Mouse (Mus musculus) 416B (cell line): ENCODE data around the gene Tgfbi.

Experiments
- DNase-seq: peaks from one replicate; pipeline ENCODE4 v3.0.0; 2011; ENCODE audit warnings: low read depth

The Tgfbi gene

GRCm38 (mm10) chr13:56634920-56635319 lies 25.6 kb downstream of the Tgfbi start:
- no peak for DNase-seq

GRCm38 (mm10) chr13:56637027-56637426 lies 27.7 kb downstream of the Tgfbi start:
- no peak for DNase-seq

- peak; percentile 40 for DNase-seq
Observed at GRCm38 (mm10) chr13:56641746-56642145, 32.4 kb downstream of the Tgfbi start.

GRCm38 (mm10) chr13:56644031-56644430 lies 34.7 kb downstream of the Tgfbi start:
- no peak for DNase-seq

GRCm38 (mm10) chr13:56645744-56646143 lies 36.4 kb downstream of the Tgfbi start:
- DNase-seq: no peak

GRCm38 (mm10) chr13:56647597-56648405 lies 38.5 kb downstream of the Tgfbi start:
- DNase-seq: no peak

GRCm38 (mm10) chr13:56650020-56650419 lies 40.7 kb downstream of the Tgfbi start:
- DNase-seq: no peak

- no peak for DNase-seq
Observed at GRCm38 (mm10) chr13:56652381-56652780, 43.1 kb downstream of the Tgfbi start.

- DNase-seq: peak; percentile 6
Observed at GRCm38 (mm10) chr13:56654176-56654575, 44.9 kb downstream of the Tgfbi start.

- DNase-seq: peak; percentile 67
Observed at GRCm38 (mm10) chr13:56657946-56658512, 48.7 kb downstream of the Tgfbi start.

GRCm38 (mm10) chr13:56658931-56659330 lies 49.6 kb downstream of the Tgfbi start:
- no peak for DNase-seq

- peak; percentile 49 for DNase-seq
Observed at GRCm38 (mm10) chr13:56661914-56662621, 52.7 kb downstream of the Tgfbi start.

GRCm38 (mm10) chr13:56664256-56665170 lies 55.2 kb downstream of the Tgfbi start:
- DNase-seq: no peak

- DNase-seq: no peak
Observed at GRCm38 (mm10) chr13:56671206-56671605, 61.9 kb downstream of the Tgfbi start.

GRCm38 (mm10) chr13:56677731-56678130 lies 68.4 kb downstream of the Tgfbi start:
- no peak for DNase-seq

GRCm38 (mm10) chr13:56678188-56678787 lies 69.0 kb downstream of the Tgfbi start:
- DNase-seq: no peak

GRCm38 (mm10) chr13:56678826-56679504 lies 69.6 kb downstream of the Tgfbi start:
- no peak for DNase-seq

GRCm38 (mm10) chr13:56681924-56682323 lies 72.6 kb downstream of the Tgfbi start:
- DNase-seq: no peak

- DNase-seq: no peak
Observed at GRCm38 (mm10) chr13:56682326-56682725, 73.0 kb downstream of the Tgfbi start.

GRCm38 (mm10) chr13:56683306-56683705 lies 74.0 kb downstream of the Tgfbi start:
- no peak for DNase-seq
